Mouse (Mus musculus) lung, adult 10 weeks (tissue): ENCODE data around the gene Mup15. TPM values are rescaled to one million over a fixed set of nuclear protein-coding genes. Genes with fewer than 3 reads are reported as not detected.

ENCODE experiments used
- polyA plus RNA-seq: library from polyadenylated mRNA; stranded (reverse); fragments of 350-450 nt; fragmentation: Illumina TruSeq; extraction: RNeasy Lipid Tissue Mini Kit (QIAGEN cat#74804); gene quantifications from one replicate; pipeline ENCODE4 v1.2.3, GENCODE M21; 2014; ENCODE audit warnings: low read depth, low replicate concordance; ENCODE audit not compliant: insufficient read depth

Mup15 gene
- polyA plus RNA-seq: not detected

GRCm38 (mm10) chr4:61439643-61440042, at the start of gene Mup15:
Gene Mup15, minus strand, starts transcription at chr4:61439743.

Other genes starting within 250 kb of the Mup15 start
- gene Mup13, start 211.5 kb downstream of the Mup15 start, polyA plus RNA-seq: not detected
- gene Mup14, start 135.7 kb downstream of the Mup15 start, polyA plus RNA-seq: 0.74 TPM
- not detected for gene Mup16, start 79.8 kb upstream of the Mup15 start, polyA plus RNA-seq
- not detected for gene Mup17, start 156.1 kb upstream of the Mup15 start, polyA plus RNA-seq
- gene Mup18, start 234.4 kb upstream of the Mup15 start, polyA plus RNA-seq: not detected